Mouse (Mus musculus): ENCODE results near the gene Mrpl1. TPM values are rescaled to one million over a fixed set of nuclear protein-coding genes. Genes with fewer than 3 reads are reported as not detected.

The Mrpl1 gene
- polyA plus RNA-seq, 1 experiment from 2014 or later: 18.5 TPM

DNA sequence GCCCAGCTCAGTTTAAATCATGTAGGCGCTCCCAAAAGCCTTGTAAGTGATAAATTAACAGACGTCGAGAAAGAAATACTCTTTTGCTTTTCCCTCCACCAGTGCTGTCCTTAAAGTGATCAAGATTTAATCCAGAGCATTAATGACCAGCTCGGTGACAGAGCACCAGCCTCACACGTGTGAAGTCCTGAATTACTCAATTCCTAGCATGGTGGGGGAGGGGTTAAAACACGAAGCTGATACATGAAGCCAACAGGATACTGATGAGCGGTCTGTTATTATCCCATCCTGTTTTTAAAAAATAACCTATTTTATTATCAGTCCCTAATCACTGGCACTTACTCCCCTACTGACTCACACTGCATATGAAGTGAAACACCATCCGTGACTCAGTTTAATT, 102.4 kb downstream of the Mrpl1 start:
- Histone ChIP-seq H3K9ac (no peak overlapping the region), H3K9me3 (ENCODE audit: control insufficient read depth, low read length) (no peaks in the 10 kb centered on the region), H3K27me3 (ENCODE audit: control insufficient read depth, insufficient read depth, low read length) (no peaks in the 10 kb centered on the region), H3K27ac (no peak overlapping the region), H3K4me2 (replicated peaks) (no peak overlapping the region), H3K4me3 (replicated peaks; ENCODE audit: low read length) (no peak overlapping the region), H3K36me3 (replicated peaks; ENCODE audit: control insufficient read depth, insufficient read depth) (no peaks in the 10 kb centered on the region), H3K4me1 (replicated peaks; ENCODE audit: control insufficient read depth, insufficient read depth, low read length) (no peaks in the 10 kb centered on the region; the same call in 1 of the 2 replicates)
- DNase-seq (ENCODE audit: low spot score) (no peak), ATAC-seq (ENCODE audit: low FRiP score) (0 out of 2 replicates have a peak, but pooled peaks have one; percentile 21)
- WGBS: 70% methylated on average over 8 of the region's 8 CpGs

Other genes starting within 250 kb of the Mrpl1 start
- gene Cnot6l, start 45.3 kb upstream of the Mrpl1 start, polyA plus RNA-seq (2014; fragmentation: Nextera tagmentation; extraction: Ambion mirVana): 19.1 and 20.0 TPM in 2 replicates
- 7.0 and 9.8 TPM in 2 replicates for gene Fras1, start 164.5 kb downstream of the Mrpl1 start, polyA plus RNA-seq (2014; fragmentation: Nextera tagmentation; extraction: Ambion mirVana)